Mouse (Mus musculus): ENCODE results near the gene Olfr1130.
"Not testable (repeated sequence)": the region's sequence is repeated elsewhere in the genome, so short reads cannot be mapped to it uniquely, and the experiment has no call there.

DNA sequence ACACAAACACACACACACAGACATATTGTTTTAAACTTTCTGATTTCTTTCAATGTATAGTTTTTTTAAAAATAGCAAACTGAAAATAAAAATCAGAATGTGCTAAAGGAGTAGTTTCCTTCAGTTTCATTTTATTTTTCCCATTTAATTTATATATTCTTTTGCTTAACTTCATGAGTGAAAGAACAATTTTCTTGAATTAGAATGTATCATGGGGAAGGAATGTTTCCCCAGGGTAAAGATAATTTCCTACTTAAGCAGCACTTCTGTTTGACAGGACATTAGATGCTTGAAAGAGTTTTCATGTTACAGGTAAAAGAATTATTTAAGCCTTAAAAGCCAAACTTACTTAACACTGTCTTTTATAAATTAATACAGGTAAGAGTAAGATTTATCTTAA, at the start of gene Olfr1130:
- TF ChIP-seq CTCF (IDR thresholded peaks at IDR 0.05; ENCODE audit: low read depth, low read length); POLR2A (IDR thresholded peaks at IDR 0.05; ENCODE audit: extremely low read depth, insufficient read depth, low read length): not testable (repeated sequence)

Data from liver, adult 2 months (tissue).